Mouse (Mus musculus) adrenal gland, postnatal 14 days (tissue): ENCODE measurements around the gene Lrrd1. TPM values are rescaled to one million over a fixed set of nuclear protein-coding genes. Genes with fewer than 3 reads are reported as not detected.

Experiments used
- total RNA-seq: library from RNA; stranded (reverse); gene quantifications from 2 replicates; pipeline ENCODE4 v1.2.3, GENCODE M21; 2021

Gene Lrrd1
- total RNA-seq, 1 experiment from 2014 or later = not detected

Other genes with a start within 250 kb of the Lrrd1 start
- gene Pex1, start 249.1 kb upstream of the Lrrd1 start, total RNA-seq = 26.0 and 27.2 TPM in 2 replicates
- 6.3 and 14.8 TPM in 2 replicates for gene Rbm48, start 248.6 kb upstream of the Lrrd1 start, total RNA-seq
- gene Tmbim7, start 194.0 kb upstream of the Lrrd1 start, total RNA-seq = not detected in 2 replicates
- gene Gatad1, start 188.0 kb upstream of the Lrrd1 start, total RNA-seq = 145 and 146 TPM in 2 replicates
- 57.7 and 58.3 TPM in 2 replicates for gene Ankib1, start 42.2 kb upstream of the Lrrd1 start, total RNA-seq
- gene Krit1, start 42.0 kb upstream of the Lrrd1 start, total RNA-seq = 45.3 and 49.4 TPM in 2 replicates
- 6.1 and 8.6 TPM in 2 replicates for gene Mterf1a, start 48.8 kb downstream of the Lrrd1 start, total RNA-seq
- 57.7 and 59.5 TPM in 2 replicates for gene Akap9, start 82.9 kb downstream of the Lrrd1 start, total RNA-seq